Mouse (Mus musculus) embryonic facial prominence, embryonic 12.5 days (tissue): ENCODE results near the gene Shprh. TPM values are rescaled to one million over a fixed set of nuclear protein-coding genes. Genes with fewer than 3 reads are reported as not detected.
"Not testable (repeated sequence)": the region's sequence is repeated elsewhere in the genome, so short reads cannot be mapped to it uniquely, and the experiment has no call there.

Source experiments
- ATAC-seq: fragments of 200-750 bp; cut with Nextera tagmentation; 2 replicates; pipeline ENCODE4 v1.8.0; 2017; ENCODE audit not compliant: insufficient number of reproducible peaks, insufficient read depth, low FRiP score, low TSS enrichment
- H3K27ac ChIP-seq: fragments of 300-500 bp; sonication (generic); 2 replicates; pipeline ENCODE4 v1.5.1; 2016; ENCODE audit warnings: mild to moderate bottlenecking
- H3K27me3 ChIP-seq: fragments of 300-500 bp; sonication (generic); 2 replicates; pipeline ENCODE4 v1.6.1; 2016; ENCODE audit warnings: mild to moderate bottlenecking, moderate library complexity
- H3K36me3 ChIP-seq: fragments of 300-500 bp; sonication (generic); 2 replicates; pipeline ENCODE4 v1.6.1; 2016; ENCODE audit warnings: mild to moderate bottlenecking
- H3K4me1 ChIP-seq: fragments of 300-500 bp; sonication (generic); 2 replicates; pipeline ENCODE4 v1.6.1; 2016
- H3K4me2 ChIP-seq: fragments of 300-500 bp; sonication (generic); replicated peaks from 2 replicates; pipeline ENCODE4 v1.6.1; 2016; ENCODE audit warnings: mild to moderate bottlenecking, moderate library complexity
- H3K4me3 ChIP-seq: fragments of 300-500 bp; sonication (generic); 2 replicates; pipeline ENCODE4 v1.5.1; 2016; ENCODE audit warnings: mild to moderate bottlenecking
- H3K9ac ChIP-seq: fragments of 300-500 bp; sonication (generic); 2 replicates; pipeline ENCODE4 v1.6.1; 2016; ENCODE audit warnings: mild to moderate bottlenecking, moderate library complexity
- H3K9me3 ChIP-seq: fragments of 300-500 bp; sonication (generic); 2 replicates; pipeline ENCODE4 v1.6.1; 2016; ENCODE audit warnings: mild to moderate bottlenecking, moderate library complexity
- WGBS: fragments of 180-500 bp; shearing (Covaris S2); methylation state at CpG from one replicate; pipeline ENCODE4 v1.1.7; 2016; 5-methylcytosine and 5-hydroxymethylcytosine counted together
- polyA plus RNA-seq: library from polyadenylated mRNA; unstranded; fragments of >200 nt; fragmentation: Nextera tagmentation; extraction: Ambion mirVana; gene quantifications from 2 replicates; pipeline ENCODE4 v1.2.1, GENCODE M21; 2016

Shprh gene
- polyA plus RNA-seq, 1 experiment from 2014 or later = 25.0 TPM

- 94% methylated on average over 5 of the region's 5 CpGs for WGBS
- Histone ChIP-seq H3K4me1 (no peaks in the 10 kb centered on the region), H3K27me3 (no peaks in the 10 kb centered on the region), H3K9me3 (no peaks in the 10 kb centered on the region), H3K9ac (no peak overlapping the region), H3K4me3 (no peak overlapping the region), H3K27ac (no peak overlapping the region), H3K36me3 (peaks cover 44% of the 10 kb centered on the region), H3K4me2 (no peak overlapping the region)
- no peak for ATAC-seq
Measured at GRCm38 (mm10) chr10:11180077-11180476, 30.9 kb downstream of the Shprh start.

DNA sequence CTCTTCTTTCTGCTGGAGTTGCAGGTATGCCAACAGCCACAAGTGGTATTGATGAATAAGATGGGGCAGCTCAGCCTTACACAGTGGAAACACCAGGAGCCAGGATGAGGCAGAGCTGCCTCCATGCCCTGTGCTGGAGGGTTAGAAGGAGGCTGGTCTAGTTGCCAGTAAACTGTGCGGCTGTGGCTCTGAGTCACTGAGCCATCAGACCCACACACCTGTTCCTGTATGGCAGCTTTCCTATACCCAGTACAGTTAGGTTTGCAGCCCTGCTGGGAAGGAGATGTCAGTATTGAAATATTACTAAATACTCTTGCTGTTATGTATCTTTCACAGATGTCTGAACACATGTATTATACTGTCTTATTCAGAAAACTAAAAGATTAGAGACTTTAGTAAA is 48.1 kb downstream of the Shprh start:
- Histone ChIP-seq H3K9ac (no peak overlapping the region), H3K4me3 (no peak overlapping the region), H3K27me3 (no peaks in the 10 kb centered on the region), H3K4me1 (no peaks in the 10 kb centered on the region), H3K4me2 (no peak overlapping the region), H3K9me3 (no peaks in the 10 kb centered on the region), H3K27ac (no peak overlapping the region), H3K36me3 (peaks cover 40% of the 10 kb centered on the region)
- ATAC-seq = no peak
- WGBS = 93% methylated on average over 1 of the region's 1 CpGs

DNA sequence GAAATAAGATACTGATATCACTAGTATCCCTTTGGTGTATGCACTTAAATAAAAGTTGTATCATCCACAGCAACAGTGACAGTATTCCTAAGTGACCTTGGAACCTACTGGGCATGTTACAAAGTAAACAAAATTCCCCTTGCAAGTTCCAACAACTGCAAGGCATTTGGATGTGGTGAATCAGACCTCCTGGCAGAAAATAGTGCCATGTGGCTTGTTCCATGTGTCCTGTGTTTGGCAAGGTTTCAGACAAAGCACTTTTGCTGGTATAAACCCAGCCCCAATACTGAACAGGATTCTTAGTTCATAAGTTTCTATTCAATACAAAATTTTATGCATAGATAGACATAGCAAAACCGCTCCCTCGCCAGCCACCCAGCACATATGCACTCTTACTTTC is 49.1 kb downstream of the Shprh start:
- H3K36me3 ChIP-seq = peaks cover 42% of the 10 kb centered on the region
- 94% methylated on average over 2 of the region's 2 CpGs for WGBS
- ATAC-seq = no peak

GRCm38 (mm10) chr10:11199980-11200379 is 50.8 kb downstream of the Shprh start:
- H3K36me3 ChIP-seq = peaks cover 33% of the 10 kb centered on the region
- H3K9me3 ChIP-seq = no peaks in the 10 kb centered on the region
- H3K4me3 ChIP-seq = no peak overlapping the region
- H3K27ac ChIP-seq = no peak overlapping the region
- H3K4me1 ChIP-seq = no peaks in the 10 kb centered on the region
- no peak overlapping the region for H3K9ac ChIP-seq
- no peak overlapping the region for H3K4me2 ChIP-seq
- ATAC-seq = no peak
- 71% methylated on average over 4 of the region's 4 CpGs for WGBS
- no peaks in the 10 kb centered on the region for H3K27me3 ChIP-seq

More for the DNA sequence above, 49.1 kb downstream of the Shprh start:
- no peaks in the 10 kb centered on the region for H3K9me3 ChIP-seq
- no peaks in the 10 kb centered on the region for H3K4me1 ChIP-seq
- H3K27ac ChIP-seq = no peak overlapping the region
- H3K4me2 ChIP-seq = no peak overlapping the region
- no peak overlapping the region for H3K9ac ChIP-seq
- no peak overlapping the region for H3K4me3 ChIP-seq
- H3K27me3 ChIP-seq = no peaks in the 10 kb centered on the region

DNA sequence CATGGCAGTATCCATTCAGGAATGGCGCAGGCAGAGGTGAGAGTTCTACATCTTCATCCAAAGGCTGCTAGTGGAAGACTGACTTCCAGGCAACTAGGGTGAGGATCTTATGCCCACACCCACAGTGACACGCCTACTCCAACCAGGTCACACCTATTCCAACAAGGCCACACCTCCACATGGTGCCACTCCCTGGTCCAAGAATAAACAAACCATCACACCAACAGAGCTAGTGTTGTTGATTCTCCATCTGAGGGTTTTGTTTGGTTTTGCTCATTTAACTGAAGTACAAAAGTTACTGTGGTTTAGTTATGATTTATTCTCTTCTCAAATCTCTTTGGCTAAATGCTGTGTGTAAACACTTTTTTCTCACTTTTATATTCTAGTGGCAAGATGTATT is 56.7 kb downstream of the Shprh start:
- H3K4me2 ChIP-seq, H3K27me3 ChIP-seq, H3K4me3 ChIP-seq, ATAC-seq, H3K27ac ChIP-seq, H3K9me3 ChIP-seq, H3K9ac ChIP-seq, H3K4me1 ChIP-seq: not testable (repeated sequence)
- H3K36me3 ChIP-seq = peaks cover 37% of the 10 kb centered on the region
- WGBS = 88% methylated on average over 2 of the region's 2 CpGs

- H3K27ac ChIP-seq = no peak overlapping the region
- H3K4me2 ChIP-seq = no peak overlapping the region
- no peak overlapping the region for H3K9ac ChIP-seq
- H3K27me3 ChIP-seq = no peaks in the 10 kb centered on the region
- peaks cover 29% of the 10 kb centered on the region for H3K36me3 ChIP-seq
- no peaks in the 10 kb centered on the region for H3K9me3 ChIP-seq
- no peaks in the 10 kb centered on the region for H3K4me1 ChIP-seq
- WGBS = 85% methylated on average over 1 of the region's 1 CpGs
- ATAC-seq = no peak
- H3K4me3 ChIP-seq = no peak overlapping the region
Measured at GRCm38 (mm10) chr10:11208670-11209069, 59.4 kb downstream of the Shprh start.

DNA sequence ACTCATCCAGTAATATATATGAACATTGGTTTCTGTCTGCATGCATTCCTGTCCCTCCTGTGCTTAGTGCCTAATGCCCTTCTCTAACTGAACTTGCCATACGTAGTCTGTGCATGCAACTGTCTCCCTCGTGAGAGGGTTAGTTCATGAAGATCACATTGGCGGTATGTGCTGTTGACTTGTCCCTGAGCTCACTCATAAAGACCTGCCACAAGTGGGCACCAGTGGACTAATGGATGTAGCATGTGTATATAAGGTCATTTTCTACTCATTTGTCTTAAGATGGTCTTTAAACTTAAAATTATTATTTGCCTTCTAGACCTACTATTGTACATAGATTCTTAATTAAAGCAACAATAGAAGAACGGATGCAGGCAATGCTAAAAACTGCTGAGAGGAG is 62.8 kb downstream of the Shprh start:
- Histone ChIP-seq H3K27ac (no peak overlapping the region), H3K36me3 (peaks cover 37% of the 10 kb centered on the region), H3K4me1 (no peaks in the 10 kb centered on the region), H3K9me3 (no peaks in the 10 kb centered on the region), H3K4me2 (no peak overlapping the region), H3K4me3 (no peak overlapping the region), H3K9ac (no peak overlapping the region), H3K27me3 (no peaks in the 10 kb centered on the region)
- no peak for ATAC-seq
- WGBS = 86% methylated on average over 4 of the region's 4 CpGs

- Histone ChIP-seq H3K4me3 (no peak overlapping the region), H3K4me1 (0 out of 2 replicates have a peak, but pooled peaks cover 4% of the 10 kb centered on the region), H3K36me3 (no peaks in the 10 kb centered on the region), H3K27me3 (no peaks in the 10 kb centered on the region), H3K9ac (no peak overlapping the region), H3K4me2 (no peak overlapping the region), H3K9me3 (no peaks in the 10 kb centered on the region), H3K27ac (no peak overlapping the region)
- WGBS = 88% methylated on average over 3 of the region's 3 CpGs
- ATAC-seq = no peak
Measured at GRCm38 (mm10) chr10:11226442-11226841, 77.2 kb downstream of the Shprh start.

DNA sequence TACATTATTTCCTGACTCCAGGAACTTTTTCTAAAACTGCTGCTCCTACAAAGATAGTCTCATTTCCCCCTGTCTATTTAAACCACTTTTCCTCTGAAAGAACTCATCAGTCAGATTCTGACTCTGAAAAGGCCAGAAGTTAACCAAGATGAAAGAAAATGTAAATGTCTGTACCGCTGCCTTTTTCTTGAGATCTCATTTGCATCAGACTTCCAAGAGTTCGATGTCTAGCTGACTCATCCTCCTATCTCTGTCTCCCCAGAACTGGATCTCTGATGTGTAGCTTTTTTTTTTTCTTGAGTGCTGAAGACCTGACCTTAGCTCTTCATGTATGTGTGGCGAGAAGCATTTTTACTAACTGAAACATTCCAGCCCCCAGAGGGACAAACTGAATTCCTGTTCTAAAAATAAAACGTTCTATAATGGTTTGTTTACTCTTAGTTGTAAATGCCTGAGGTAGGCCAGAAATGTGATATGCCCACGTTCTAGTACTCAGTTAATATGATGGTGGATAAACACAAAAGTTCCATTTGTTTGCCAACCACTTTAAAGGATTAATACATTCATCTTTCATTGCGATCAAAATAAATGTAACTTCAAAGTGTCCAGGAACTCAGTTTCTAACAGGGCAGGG is 80.4 kb downstream of the Shprh start:
- H3K27me3 ChIP-seq = no peaks in the 10 kb centered on the region
- no peak overlapping the region for H3K4me3 ChIP-seq
- H3K9me3 ChIP-seq = no peaks in the 10 kb centered on the region
- H3K4me1 ChIP-seq = 0 out of 2 replicates have a peak, but pooled peaks cover 4% of the 10 kb centered on the region
- no peak overlapping the region for H3K27ac ChIP-seq
- no peak for ATAC-seq
- 37% methylated on average over 6 of the region's 6 CpGs for WGBS
- H3K4me2 ChIP-seq = no peak overlapping the region
- no peaks in the 10 kb centered on the region for H3K36me3 ChIP-seq
- H3K9ac ChIP-seq = no peak overlapping the region

DNA sequence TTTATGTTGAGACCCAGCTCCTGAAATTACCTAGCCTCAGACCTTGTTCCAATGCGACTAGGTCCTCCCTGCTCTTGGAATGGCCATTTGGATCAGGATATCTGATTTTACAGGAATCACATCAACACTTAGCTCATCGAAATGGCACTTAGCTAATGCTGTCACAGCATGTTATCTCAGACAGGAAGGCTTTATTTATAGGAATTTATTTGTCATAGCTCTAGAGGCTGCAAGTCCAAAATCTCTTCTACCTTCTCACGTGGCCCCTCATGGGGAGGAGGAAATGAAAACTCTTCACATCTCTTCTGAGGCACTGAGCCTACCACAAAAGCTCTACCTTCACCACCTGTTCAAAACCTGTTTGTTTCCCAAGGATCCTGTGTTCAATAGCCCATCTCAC is 84.0 kb downstream of the Shprh start:
- Histone ChIP-seq H3K9ac (no peak overlapping the region), H3K27me3 (no peaks in the 10 kb centered on the region), H3K4me3 (no peak overlapping the region), H3K9me3 (no peaks in the 10 kb centered on the region), H3K4me1 (0 out of 2 replicates have a peak, but pooled peaks cover 4% of the 10 kb centered on the region), H3K36me3 (no peaks in the 10 kb centered on the region), H3K4me2 (no peak overlapping the region), H3K27ac (no peak overlapping the region)
- no peak for ATAC-seq
- 61% methylated on average over 3 of the region's 3 CpGs for WGBS

DNA sequence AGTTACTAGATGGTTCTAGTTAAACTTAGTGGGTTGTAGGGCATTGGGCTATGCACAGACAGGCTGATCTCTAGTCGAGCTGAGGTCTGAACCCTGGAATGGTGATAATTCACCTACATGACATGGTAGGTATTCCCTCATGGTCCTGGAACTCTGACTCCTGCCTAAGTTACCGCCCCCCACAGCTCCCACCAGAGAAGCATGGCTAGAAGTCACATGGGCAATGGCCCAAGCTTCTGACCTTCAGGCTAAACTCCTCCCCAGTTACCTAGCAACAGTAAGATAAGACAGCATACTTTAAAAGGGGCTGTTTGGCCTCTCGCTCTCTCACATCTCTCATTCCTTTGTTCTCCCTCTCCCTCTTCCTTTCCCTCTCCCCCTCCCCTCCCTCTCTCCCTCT is 93.8 kb downstream of the Shprh start:
- H3K27me3 ChIP-seq, H3K27ac ChIP-seq, ATAC-seq, H3K4me2 ChIP-seq, H3K36me3 ChIP-seq, H3K9me3 ChIP-seq, H3K4me1 ChIP-seq, H3K9ac ChIP-seq, H3K4me3 ChIP-seq: not testable (repeated sequence)
- WGBS = 61% methylated on average over 3 of the region's 3 CpGs

DNA sequence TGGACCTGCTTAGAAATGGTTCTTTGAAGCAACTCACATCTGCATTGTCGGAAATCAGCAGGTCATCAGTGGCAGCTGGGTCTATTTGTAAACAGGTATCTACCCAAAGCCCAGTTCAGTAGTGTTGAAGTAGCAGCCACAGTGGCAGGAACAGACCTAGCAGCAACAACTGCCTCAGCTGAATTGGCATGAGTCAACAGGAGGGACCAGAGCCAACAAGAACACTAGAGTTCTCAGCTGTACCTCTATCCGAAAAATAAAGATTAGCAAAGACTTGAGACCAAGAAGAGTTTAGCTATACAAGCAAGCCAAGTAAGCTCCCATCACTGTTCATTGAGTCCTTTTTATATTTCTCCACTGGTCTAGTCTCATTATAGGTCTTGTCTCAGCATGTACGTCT is 99.0 kb downstream of the Shprh start:
- Histone ChIP-seq H3K36me3 (no peaks in the 10 kb centered on the region), H3K9ac (no peak overlapping the region), H3K27me3 (no peaks in the 10 kb centered on the region), H3K9me3 (no peaks in the 10 kb centered on the region), H3K4me3 (no peak overlapping the region), H3K4me2 (no peak overlapping the region), H3K4me1 (no peaks in the 10 kb centered on the region), H3K27ac (no peak overlapping the region)
- ATAC-seq = no peak
- WGBS = 89% methylated on average over 3 of the region's 3 CpGs
